9 mouse cellular contexts compared by ENCODE assay signal in genomic region chr2:38355731-38356427, GRCm38 (mm10). TPM values are rescaled to one million over a fixed set of nuclear protein-coding genes. Genes with fewer than 3 reads are reported as not detected.
A peak's percentile ranks its signal among the peaks of the same experiment; 100 is the strongest.
DNase-seq lines count a peak whose midpoint lies in the region; ATAC-seq and TF ChIP-seq lines count a peak whose summit lies in the region.
"Had no signal": no experiment of that assay in that cellular context is flagged by ENCODE, and none has a peak within 500 bp of the region (broad histone marks: within the 10 kb centered on the region; RNA-seq: fewer than 3 reads in every experiment).

No protein-coding gene starts in this region.

- DNase-seq in cerebellum, postnatal 25 days: peak; percentile 49 to 52
- no peak for DNase-seq in cerebellum, adult 9-10 months
- DNase-seq in lung, adult 2 months: peak; percentile 24
- DNase-seq in lung, postnatal 4 days: no peak
- DNase-seq in midbrain, postnatal 0 days (ENCODE audit: low spot score): no peak
- DNase-seq in ovary, postnatal 14 days (ENCODE audit: low spot score): no peak
- DNase-seq in thymus, postnatal 25 days: no peak

- H3K27me3 ChIP-seq in hindbrain, embryonic 15.5 days: peaks cover 88% of the 10 kb centered on the region
- H3K27me3 ChIP-seq in midbrain, postnatal 0 days (ENCODE audit: insufficient read depth, low read length): peaks cover 68% of the 10 kb centered on the region

- peak overlapping the region; percentile 38 for H3K4me2 ChIP-seq in hindbrain, embryonic 15.5 days
- H3K4me2 ChIP-seq in midbrain, postnatal 0 days (ENCODE audit: low read depth, low read length, poor library complexity, severe bottlenecking): peak overlapping the region; percentile 72

- no peaks in the 10 kb centered on the region for H3K36me3 ChIP-seq in hindbrain, embryonic 15.5 days
- no peaks in the 10 kb centered on the region for H3K36me3 ChIP-seq in midbrain, postnatal 0 days (ENCODE audit: insufficient read depth, low read length)

- 0 out of 2 replicates have a peak overlapping the region, but pooled peaks have one; percentile 10 for H3K27ac ChIP-seq in hindbrain, embryonic 15.5 days (replicated peaks)
- peak overlapping the region; percentile 66 for H3K27ac ChIP-seq in midbrain, postnatal 0 days (ENCODE audit: low read depth, low read length)

- H3K4me3 ChIP-seq in lung, adult 2 months (replicated peaks; ENCODE audit: extremely low read depth, low read depth, low read length): no peak overlapping the region
- peak overlapping the region; percentile 39 for H3K4me3 ChIP-seq in hindbrain, embryonic 15.5 days
- H3K4me3 ChIP-seq in midbrain, postnatal 0 days (ENCODE audit: low read depth, low read length): peak overlapping the region; percentile 55

- no peak overlapping the region; the same call in 1 of the 2 replicates for H3K9ac ChIP-seq in hindbrain, embryonic 15.5 days
- peak overlapping the region; percentile 61 for H3K9ac ChIP-seq in midbrain, postnatal 0 days (replicated peaks; ENCODE audit: low read length, poor library complexity, severe bottlenecking)

- H3K9me3 ChIP-seq in hindbrain, embryonic 15.5 days: no peaks in the 10 kb centered on the region
- no peaks in the 10 kb centered on the region for H3K9me3 ChIP-seq in midbrain, postnatal 0 days (ENCODE audit: low read length)

- TF ChIP-seq CTCF in lung, adult 2 months (IDR thresholded peaks at IDR 0.05; ENCODE audit: insufficient read depth, low read length): no peak
- no peak for TF ChIP-seq CTCF in midbrain, postnatal 0 days (IDR thresholded peaks at IDR 0.05)

- 7% methylated on average over 19 of the region's 19 CpGs for WGBS in lung, adult 2 months
- WGBS in hindbrain, embryonic 15.5 days: 1% methylated on average over 19 of the region's 19 CpGs
- WGBS in midbrain, postnatal 0 days: 3% methylated on average over 19 of the region's 19 CpGs

- no peak for ATAC-seq in hindbrain, embryonic 15.5 days (ENCODE audit: low FRiP score, low read depth)
- no peak for ATAC-seq in midbrain, postnatal 0 days (ENCODE audit: low FRiP score)
- ATAC-seq: activated CD4-positive, CD25-positive, alpha-beta regulatory T cell, adult 4 months had no signal

- no peaks in the 10 kb centered on the region; the same call in 1 of the 2 replicates for H3K4me1 ChIP-seq in lung, adult 2 months (ENCODE audit: control insufficient read depth, insufficient read depth, low read length)
- H3K4me1 ChIP-seq in hindbrain, embryonic 15.5 days (replicated peaks): peaks cover 25% of the 10 kb centered on the region
- peaks cover 5% of the 10 kb centered on the region for H3K4me1 ChIP-seq in midbrain, postnatal 0 days (ENCODE audit: insufficient read depth, low read length)

- no peak for TF ChIP-seq POLR2A in lung, adult 2 months (IDR thresholded peaks at IDR 0.05; ENCODE audit: borderline replicate concordance, extremely low read depth, low read depth, low read length)

RNA-seq across cellular contexts. Expression of gene Lhx2, which starts 16.8 kb away (rescaled TPM):
- polyA plus RNA-seq in lung, adult 2 months (2012; rRNA removed): not detected in 2 replicates
- polyA plus RNA-seq in hindbrain, embryonic 15.5 days (2015; fragmentation: Nextera tagmentation; extraction: Ambion mirVana): 12.3 and 63.3 TPM in 2 replicates
- 77.5 and 90.1 TPM in 2 replicates for total RNA-seq in midbrain, postnatal 0 days (2014; rRNA removed)
- polyA plus RNA-seq in midbrain, postnatal 0 days (2015; fragmentation: Nextera tagmentation; extraction: Ambion mirVana): 22.1 and 23.8 TPM in 2 replicates
- polyA plus RNA-seq: activated CD4-positive, CD25-positive, alpha-beta regulatory T cell, adult 4 months had no signal

Comparison
In these comparisons a context has a peak if more than half of its experiments do, and no peak if none do; other contexts are left out.
1. DNase-seq: peak in cerebellum, postnatal 25 days (2 of 2) and lung, adult 2 months (single experiment); none in cerebellum, adult 9-10 months (single experiment), lung, postnatal 4 days (0 of 2), midbrain, postnatal 0 days (single experiment), ovary, postnatal 14 days (single experiment) and thymus, postnatal 25 days (single experiment).
2. RNA of gene Lhx2, which starts 16.8 kb away (polyA plus RNA-seq): 22.1 to 23.8 TPM in midbrain, postnatal 0 days and 12.3 to 63.3 TPM in hindbrain, embryonic 15.5 days; not detected in lung, adult 2 months; every median in the first group is over 10 times any median in the second.